Mouse (Mus musculus): ENCODE measurements around the gene Mnt.
"Not testable (repeated sequence)": the region's sequence is repeated elsewhere in the genome, so short reads cannot be mapped to it uniquely, and the experiment has no call there.

Gene Mnt

GRCm38 (mm10) chr11:74830256-74831161, at the start of gene Mnt:
Gene Mnt, plus strand, starts transcription at chr11:74830920.
- DNase-seq, result peak; percentile 99

GRCm38 (mm10) chr11:74792874-74793273, 37.8 kb upstream of the Mnt start:
- DNase-seq, result no peak

GRCm38 (mm10) chr11:74800658-74801057, 30.1 kb upstream of the Mnt start:
- no peak for DNase-seq

GRCm38 (mm10) chr11:74804081-74804627, 26.6 kb upstream of the Mnt start:
- DNase-seq, result no peak

- no peak for DNase-seq
These were observed 23.4 kb upstream of the Mnt start for GRCm38 (mm10) chr11:74807246-74807882.

GRCm38 (mm10) chr11:74808251-74808853, 22.4 kb upstream of the Mnt start:
- DNase-seq, result no peak

- no peak for DNase-seq
These were observed 20.6 kb upstream of the Mnt start for GRCm38 (mm10) chr11:74810134-74810533.

GRCm38 (mm10) chr11:74811027-74811426, 19.7 kb upstream of the Mnt start:
- not testable (repeated sequence) for DNase-seq

GRCm38 (mm10) chr11:74811538-74811937, 19.2 kb upstream of the Mnt start:
- no peak for DNase-seq

GRCm38 (mm10) chr11:74815795-74816194, 14.9 kb upstream of the Mnt start:
- no peak for DNase-seq

GRCm38 (mm10) chr11:74820921-74821320, 9.8 kb upstream of the Mnt start:
- DNase-seq, result no peak

- DNase-seq, result peak; percentile 53
These were observed 9.3 kb upstream of the Mnt start for GRCm38 (mm10) chr11:74821463-74821862.

- peak; percentile 69 for DNase-seq
These were observed 7.8 kb upstream of the Mnt start for GRCm38 (mm10) chr11:74822746-74823440.

GRCm38 (mm10) chr11:74826151-74826550, 4.6 kb upstream of the Mnt start:
- no peak for DNase-seq

GRCm38 (mm10) chr11:74826702-74827101, 4.0 kb upstream of the Mnt start:
- no peak for DNase-seq

GRCm38 (mm10) chr11:74827791-74828403, 2.8 kb upstream of the Mnt start:
- DNase-seq, result peak; percentile 29

GRCm38 (mm10) chr11:74828404-74828931, 2.3 kb upstream of the Mnt start:
- DNase-seq, result no peak

- DNase-seq, result no peak
These were observed 1.7 kb upstream of the Mnt start for GRCm38 (mm10) chr11:74828965-74829550.

GRCm38 (mm10) chr11:74829812-74830211, 908 bp upstream of the Mnt start:
- peak; percentile 85 for DNase-seq

GRCm38 (mm10) chr11:74831191-74831605, 478 bp downstream of the Mnt start:
- DNase-seq, result peak; percentile 71

GRCm38 (mm10) chr11:74831606-74832451, 1.1 kb downstream of the Mnt start:
- DNase-seq, result peak; percentile 100
